Mouse (Mus musculus) forebrain, postnatal 0 days (tissue): Measurements from ENCODE around the gene Vps50. TPM values are rescaled to one million over a fixed set of nuclear protein-coding genes. Genes with fewer than 3 reads are reported as not detected.

Source experiments
- ATAC-seq: fragments of 200-750 bp; cut with Nextera tagmentation; 2 replicates; pipeline ENCODE4 v1.8.0; 2017; ENCODE audit warnings: mild to moderate bottlenecking, moderate library complexity
- DNase-seq: peaks from one replicate; pipeline ENCODE4 v3.0.0-alpha.2; 2015
- H3K27ac ChIP-seq: fragments of 300-500 bp; sonication (generic); 2 replicates; pipeline ENCODE4 v1.5.1; 2014; ENCODE audit warnings: low read depth, mild to moderate bottlenecking, antibody characterized with exemption, low read length, moderate library complexity, mixed read lengths
- H3K27me3 ChIP-seq: fragments of 300-500 bp; sonication (generic); 2 replicates; pipeline ENCODE4 v1.6.1; 2014; ENCODE audit warnings: mild to moderate bottlenecking, low read length, mixed read lengths; ENCODE audit not compliant: insufficient read depth
- H3K36me3 ChIP-seq: fragments of 300-500 bp; sonication (generic); 2 replicates; pipeline ENCODE4 v1.6.1; 2014; ENCODE audit warnings: mild to moderate bottlenecking, moderate library complexity; ENCODE audit not compliant: insufficient read depth
- H3K4me1 ChIP-seq: fragments of 300-500 bp; sonication (generic); 2 replicates; pipeline ENCODE4 v1.6.1; 2014; ENCODE audit warnings: antibody characterized with exemption; ENCODE audit not compliant: insufficient read depth
- H3K4me2 ChIP-seq: fragments of 300-500 bp; sonication (generic); 2 replicates; pipeline ENCODE4 v1.6.1; 2014; ENCODE audit warnings: low read depth, mild to moderate bottlenecking, moderate library complexity
- H3K4me3 ChIP-seq: fragments of 300-500 bp; sonication (generic); 2 replicates; pipeline ENCODE4 v1.5.1; 2014; ENCODE audit warnings: low read depth, low read length, mixed read lengths
- H3K9ac ChIP-seq: fragments of 300-500 bp; sonication (generic); 2 replicates; pipeline ENCODE4 v1.6.1; 2014; ENCODE audit warnings: mild to moderate bottlenecking
- H3K9me3 ChIP-seq: fragments of 300-500 bp; sonication (generic); 2 replicates; pipeline ENCODE4 v1.6.1; 2016; ENCODE audit warnings: low read length
- CTCF ChIP-seq: sonication (generic); IDR thresholded peaks from 2 replicates; pipeline ENCODE4 v1.5.1; 2016; ENCODE audit warnings: antibody characterized with exemption, control low read depth, low read depth
- WGBS: fragments of 180-500 bp; shearing (Covaris S2); extraction: QIAGEN DNeasy Blood & Tissue Kit; methylation state at CpG from one replicate; pipeline ENCODE4 v1.1.7; 2014; 5-methylcytosine and 5-hydroxymethylcytosine counted together
- polyA plus RNA-seq: library from polyadenylated mRNA; unstranded; fragments of >200 nt; fragmentation: Nextera tagmentation; extraction: Ambion mirVana; gene quantifications from 2 replicates; pipeline ENCODE4 v1.2.1, GENCODE M21; 2015
- total RNA-seq: library from RNA; depleted of rRNA; stranded (reverse); fragments of >200 nt; gene quantifications from 2 replicates; pipeline ENCODE4 v1.2.3, GENCODE M21; 2014

Vps50 gene
- total and polyA plus RNA-seq, 2 experiments from 2014 or later = 44.2 to 68.4 TPM

GRCm38 (mm10) chr6:3572221-3572815 is 74.1 kb downstream of the Vps50 start:
- H3K9ac ChIP-seq = no peak overlapping the region
- peaks cover 16% of the 10 kb centered on the region for H3K36me3 ChIP-seq
- 74% methylated on average over 2 of the region's 2 CpGs for WGBS
- TF ChIP-seq CTCF = no peak
- no peaks in the 10 kb centered on the region for H3K9me3 ChIP-seq
- no peak for ATAC-seq
- H3K4me2 ChIP-seq = no peak overlapping the region
- no peak overlapping the region for H3K4me3 ChIP-seq
- no peak for DNase-seq
- H3K27me3 ChIP-seq = no peaks in the 10 kb centered on the region
- no peak overlapping the region for H3K27ac ChIP-seq
- no peaks in the 10 kb centered on the region for H3K4me1 ChIP-seq

- peaks cover 16% of the 10 kb centered on the region for H3K36me3 ChIP-seq
- no peak overlapping the region for H3K4me3 ChIP-seq
- 91% methylated on average over 8 of the region's 8 CpGs for WGBS
- ATAC-seq (no peak), DNase-seq (no peak)
- TF ChIP-seq CTCF = no peak
- no peak overlapping the region for H3K9ac ChIP-seq
- no peaks in the 10 kb centered on the region for H3K4me1 ChIP-seq
- no peak overlapping the region for H3K4me2 ChIP-seq
- H3K27ac ChIP-seq = no peak overlapping the region
- no peaks in the 10 kb centered on the region for H3K9me3 ChIP-seq
- H3K27me3 ChIP-seq = no peaks in the 10 kb centered on the region
These were observed 75.6 kb downstream of the Vps50 start for GRCm38 (mm10) chr6:3573787-3574186.

- no peak overlapping the region for H3K27ac ChIP-seq
- H3K27me3 ChIP-seq = no peaks in the 10 kb centered on the region
- no peak for TF ChIP-seq CTCF
- 90% methylated on average over 1 of the region's 1 CpGs for whole genome bisulfite sequencing
- H3K9me3 ChIP-seq = no peaks in the 10 kb centered on the region
- DNase-seq = no peak
- H3K4me2 ChIP-seq = no peak overlapping the region
- H3K4me3 ChIP-seq = no peak overlapping the region
- H3K4me1 ChIP-seq = no peaks in the 10 kb centered on the region
- H3K36me3 ChIP-seq = peaks cover 10% of the 10 kb centered on the region
- ATAC-seq = no peak
- no peak overlapping the region for H3K9ac ChIP-seq
These were observed 87.2 kb downstream of the Vps50 start for GRCm38 (mm10) chr6:3585402-3585801.

- 91% methylated on average over 3 of the region's 3 CpGs for WGBS
These were observed 92.2 kb downstream of the Vps50 start for GRCm38 (mm10) chr6:3590289-3590904.

GRCm38 (mm10) chr6:3594246-3594645 is 96.1 kb downstream of the Vps50 start:
- WGBS = 88% methylated on average over 1 of the region's 1 CpGs
- H3K4me3 ChIP-seq = no peak overlapping the region
- no peaks in the 10 kb centered on the region for H3K9me3 ChIP-seq
- ATAC-seq = no peak
- no peak for DNase-seq
- no peaks in the 10 kb centered on the region for H3K27me3 ChIP-seq
- TF ChIP-seq CTCF = no peak
- H3K4me2 ChIP-seq = no peak overlapping the region
- H3K4me1 ChIP-seq = no peaks in the 10 kb centered on the region
- H3K9ac ChIP-seq = no peak overlapping the region
- peaks cover 4% of the 10 kb centered on the region; the same call in 1 of the 2 replicates for H3K36me3 ChIP-seq
- no peak overlapping the region for H3K27ac ChIP-seq

More at GRCm38 (mm10) chr6:3590289-3590904, 92.2 kb downstream of the Vps50 start:
- no peak for ATAC-seq
- H3K9ac ChIP-seq = no peak overlapping the region
- no peak overlapping the region for H3K4me2 ChIP-seq
- no peak for DNase-seq
- TF ChIP-seq CTCF = no peak
- no peak overlapping the region for H3K27ac ChIP-seq
- H3K9me3 ChIP-seq = no peaks in the 10 kb centered on the region
- no peaks in the 10 kb centered on the region for H3K4me1 ChIP-seq
- H3K4me3 ChIP-seq = no peak overlapping the region
- H3K36me3 ChIP-seq = peaks cover 13% of the 10 kb centered on the region
- H3K27me3 ChIP-seq = no peaks in the 10 kb centered on the region

- Histone ChIP-seq H3K9me3 (no peaks in the 10 kb centered on the region), H3K4me1 (no peaks in the 10 kb centered on the region), H3K4me3 (no peak overlapping the region), H3K9ac (no peak overlapping the region), H3K27me3 (no peaks in the 10 kb centered on the region), H3K27ac (no peak overlapping the region), H3K4me2 (no peak overlapping the region), H3K36me3 (no peaks in the 10 kb centered on the region)
- no peak for DNase-seq
- TF ChIP-seq CTCF = no peak
- 90% methylated on average over 2 of the region's 2 CpGs for WGBS
- ATAC-seq = no peak
These were observed 114.6 kb downstream of the Vps50 start for GRCm38 (mm10) chr6:3612827-3613226.
